Mouse (Mus musculus): Measurements from ENCODE around the gene Clec12b. TPM values are rescaled to one million over a fixed set of nuclear protein-coding genes. Genes with fewer than 3 reads are reported as not detected.

Gene Clec12b
- total and polyA plus RNA-seq, 2 experiments from 2014 or later: 0.16 TPM; not detected in 1

- WGBS: 63% methylated on average over 2 of the region's 2 CpGs
- no peaks in the 10 kb centered on the region for H3K36me3 ChIP-seq (replicated peaks; ENCODE audit: control insufficient read depth, insufficient read depth, low read length)
- H3K27ac ChIP-seq (ENCODE audit: low read depth): no peak overlapping the region
- no peaks in the 10 kb centered on the region for H3K4me1 ChIP-seq (ENCODE audit: control insufficient read depth, insufficient read depth)
- no peaks in the 10 kb centered on the region for H3K27me3 ChIP-seq (ENCODE audit: control insufficient read depth, insufficient read depth, low read length)
- H3K4me3 ChIP-seq (ENCODE audit: low read depth, low read length): no peak overlapping the region
- TF ChIP-seq CTCF (IDR thresholded peaks at IDR 0.05; ENCODE audit: low read depth) (no peak), EP300 (IDR thresholded peaks at IDR 0.05; ENCODE audit: low read depth) (no peak)
- H3K9ac ChIP-seq (replicated peaks; ENCODE audit: low read depth, low read length): no peak overlapping the region
- H3K4me2 ChIP-seq (ENCODE audit: low read depth, low read length): no peak overlapping the region
- no peak for DNase-seq (ENCODE audit: low spot score)
- ATAC-seq (ENCODE audit: insufficient read depth, low read depth): no peak
- H3K9me3 ChIP-seq (replicated peaks; ENCODE audit: control insufficient read depth, low read length): 0 out of 2 replicates have a peak, but pooled peaks cover 4% of the 10 kb centered on the region
Measured at GRCm38 (mm10) chr6:129374937-129375471, 10.7 kb downstream of the Clec12b start.

GRCm38 (mm10) chr6:129369374-129370132, 16.1 kb downstream of the Clec12b start:
- ATAC-seq (ENCODE audit: insufficient read depth, low read depth): no peak
- Histone ChIP-seq H3K36me3 (replicated peaks; ENCODE audit: control insufficient read depth, insufficient read depth, low read length) (no peaks in the 10 kb centered on the region), H3K4me1 (ENCODE audit: control insufficient read depth, insufficient read depth) (no peaks in the 10 kb centered on the region), H3K4me2 (ENCODE audit: low read depth, low read length) (no peak overlapping the region), H3K9ac (replicated peaks; ENCODE audit: low read depth, low read length) (no peak overlapping the region), H3K27me3 (ENCODE audit: control insufficient read depth, insufficient read depth, low read length) (no peaks in the 10 kb centered on the region), H3K9me3 (replicated peaks; ENCODE audit: control insufficient read depth, low read length) (no peaks in the 10 kb centered on the region), H3K4me3 (ENCODE audit: low read depth, low read length) (no peak overlapping the region), H3K27ac (ENCODE audit: low read depth) (no peak overlapping the region)
- 51% methylated on average over 7 of the region's 7 CpGs for WGBS
- DNase-seq (ENCODE audit: low spot score): no peak
- TF ChIP-seq EP300 (IDR thresholded peaks at IDR 0.05; ENCODE audit: low read depth) (no peak), CTCF (IDR thresholded peaks at IDR 0.05; ENCODE audit: low read depth) (no peak)

DNA sequence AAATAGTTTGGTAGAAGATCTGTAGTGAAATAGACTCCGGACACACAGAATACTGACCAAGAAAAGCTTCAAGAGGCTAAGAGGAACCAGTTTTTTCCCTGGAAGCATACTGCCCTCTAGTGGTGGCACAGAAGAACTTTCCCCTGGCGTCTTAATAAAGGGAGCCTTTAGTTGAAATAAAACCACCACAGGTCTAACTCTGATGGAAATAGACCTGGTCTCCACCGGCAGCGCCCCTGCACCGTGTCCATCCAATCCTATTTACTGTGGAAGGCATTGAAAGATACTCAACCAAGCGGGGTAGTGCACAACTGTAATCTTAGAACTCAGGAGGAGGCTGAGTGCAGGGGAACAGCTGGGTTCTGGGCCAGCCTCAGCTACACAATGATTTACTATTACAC, 19.7 kb downstream of the Clec12b start:
- no peak overlapping the region for H3K4me2 ChIP-seq (ENCODE audit: low read depth, low read length)
- no peak overlapping the region for H3K4me3 ChIP-seq (ENCODE audit: low read depth, low read length)
- peak; percentile 77 for DNase-seq (ENCODE audit: low spot score)
- WGBS: 12% methylated on average over 6 of the region's 6 CpGs
- H3K27ac ChIP-seq (ENCODE audit: low read depth): no peak overlapping the region
- ATAC-seq (ENCODE audit: insufficient read depth, low read depth): 0 out of 2 replicates have a peak, but pooled peaks have one; percentile 33
- no peaks in the 10 kb centered on the region for H3K9me3 ChIP-seq (replicated peaks; ENCODE audit: control insufficient read depth, low read length)
- no peak overlapping the region for H3K9ac ChIP-seq (replicated peaks; ENCODE audit: low read depth, low read length)
- H3K27me3 ChIP-seq (ENCODE audit: control insufficient read depth, insufficient read depth, low read length): no peaks in the 10 kb centered on the region
- H3K36me3 ChIP-seq (replicated peaks; ENCODE audit: control insufficient read depth, insufficient read depth, low read length): no peaks in the 10 kb centered on the region
- TF ChIP-seq EP300 (IDR thresholded peaks at IDR 0.05; ENCODE audit: low read depth): no peak
- TF ChIP-seq CTCF (IDR thresholded peaks at IDR 0.05; ENCODE audit: low read depth): peak; percentile 85
- no peaks in the 10 kb centered on the region for H3K4me1 ChIP-seq (ENCODE audit: control insufficient read depth, insufficient read depth)

GRCm38 (mm10) chr6:129363942-129364341, 21.7 kb downstream of the Clec12b start:
- no peaks in the 10 kb centered on the region for H3K36me3 ChIP-seq (replicated peaks; ENCODE audit: control insufficient read depth, insufficient read depth, low read length)
- no peak overlapping the region for H3K4me3 ChIP-seq (ENCODE audit: low read depth, low read length)
- no peak for TF ChIP-seq CTCF (IDR thresholded peaks at IDR 0.05; ENCODE audit: low read depth)
- TF ChIP-seq EP300 (IDR thresholded peaks at IDR 0.05; ENCODE audit: low read depth): no peak
- no peak overlapping the region for H3K27ac ChIP-seq (ENCODE audit: low read depth)
- WGBS: 25% methylated on average over 1 of the region's 1 CpGs
- no peak overlapping the region for H3K9ac ChIP-seq (replicated peaks; ENCODE audit: low read depth, low read length)
- DNase-seq (ENCODE audit: low spot score) (no peak), ATAC-seq (ENCODE audit: insufficient read depth, low read depth) (no peak)
- H3K9me3 ChIP-seq (replicated peaks; ENCODE audit: control insufficient read depth, low read length): no peaks in the 10 kb centered on the region
- H3K4me1 ChIP-seq (ENCODE audit: control insufficient read depth, insufficient read depth): no peaks in the 10 kb centered on the region
- H3K4me2 ChIP-seq (ENCODE audit: low read depth, low read length): no peak overlapping the region
- H3K27me3 ChIP-seq (ENCODE audit: control insufficient read depth, insufficient read depth, low read length): no peaks in the 10 kb centered on the region

- 83% methylated on average over 2 of the region's 2 CpGs for WGBS
- no peaks in the 10 kb centered on the region for H3K27me3 ChIP-seq (ENCODE audit: control insufficient read depth, insufficient read depth, low read length)
- ATAC-seq (ENCODE audit: insufficient read depth, low read depth): no peak
- no peaks in the 10 kb centered on the region for H3K9me3 ChIP-seq (replicated peaks; ENCODE audit: control insufficient read depth, low read length)
- DNase-seq (ENCODE audit: low spot score): no peak
- H3K27ac ChIP-seq (ENCODE audit: low read depth): no peak overlapping the region
- no peak overlapping the region for H3K4me3 ChIP-seq (ENCODE audit: low read depth, low read length)
- H3K36me3 ChIP-seq (replicated peaks; ENCODE audit: control insufficient read depth, insufficient read depth, low read length): no peaks in the 10 kb centered on the region
- TF ChIP-seq EP300 (IDR thresholded peaks at IDR 0.05; ENCODE audit: low read depth): no peak
- TF ChIP-seq CTCF (IDR thresholded peaks at IDR 0.05; ENCODE audit: low read depth): no peak
- no peak overlapping the region for H3K4me2 ChIP-seq (ENCODE audit: low read depth, low read length)
- no peak overlapping the region for H3K9ac ChIP-seq (replicated peaks; ENCODE audit: low read depth, low read length)
- H3K4me1 ChIP-seq (ENCODE audit: control insufficient read depth, insufficient read depth): no peaks in the 10 kb centered on the region
Measured at GRCm38 (mm10) chr6:129359515-129359914, 26.2 kb downstream of the Clec12b start.
